Mouse (Mus musculus) MEL (cell line): Measurements from ENCODE around the gene Lcmt1. TPM values are rescaled to one million over a fixed set of nuclear protein-coding genes. Genes with fewer than 3 reads are reported as not detected.

ENCODE experiments used
- DNase-seq: peaks from one replicate; pipeline ENCODE4 v3.0.0; 2011; ENCODE audit warnings: low read depth, low spot score
- H3K27ac ChIP-seq: 2 replicates; pipeline ENCODE4 v1.5.1; 2012; ENCODE audit warnings: low read depth, mild to moderate bottlenecking, control low read depth, low read length, moderate library complexity; ENCODE audit not compliant: control insufficient read depth
- H3K27me3 ChIP-seq, 2 experiments: fragments of 150-350 bp in 1 of 2; sonication (generic) in 1 of 2; 2 replicates each; pipeline ENCODE4 v1.6.1; 2012; ENCODE audit warnings: low read length in 2 of 2, mild to moderate bottlenecking in 2 of 2, improper control_type of control experiment in 1 of 2, moderate library complexity in 1 of 2; ENCODE audit not compliant: insufficient read depth in 2 of 2, control insufficient read depth in 1 of 2
- H3K36me3 ChIP-seq, 2 experiments: 2 replicates each; pipeline ENCODE4 v1.6.1; 2012 to 2014; ENCODE audit warnings: low read length in 2 of 2, improper control_type of control experiment in 1 of 2, inconsistent platforms in 1 of 2, mild to moderate bottlenecking in 1 of 2; ENCODE audit not compliant: insufficient read depth in 2 of 2, control insufficient read depth in 1 of 2
- H3K4me1 ChIP-seq, 2 experiments: fragments of 150-350 bp in 1 of 2; sonication (generic) in 1 of 2; 2 replicates each; pipeline ENCODE4 v1.6.1; 2012; ENCODE audit warnings: low read length in 2 of 2, improper control_type of control experiment in 1 of 2, mild to moderate bottlenecking in 1 of 2; ENCODE audit not compliant: insufficient read depth in 2 of 2, control insufficient read depth in 1 of 2
- H3K4me3 ChIP-seq, 2 experiments: fragments of 150-350 bp in 1 of 2; sonication (generic) in 1 of 2; 2 replicates each; pipeline ENCODE4 v1.5.1; 2012; ENCODE audit warnings: low read depth in 2 of 2, low read length in 2 of 2, mild to moderate bottlenecking in 2 of 2, moderate library complexity in 2 of 2, control low read depth in 1 of 2, improper control_type of control experiment in 1 of 2; ENCODE audit not compliant: control insufficient read depth in 1 of 2, insufficient read depth in 1 of 2
- H3K79me2 ChIP-seq: 2 replicates; pipeline ENCODE4 v1.6.1; 2012; ENCODE audit warnings: mild to moderate bottlenecking, low read length, moderate library complexity; ENCODE audit not compliant: control insufficient read depth, poor library complexity, insufficient read depth
- H3K9ac ChIP-seq: 2 replicates; pipeline ENCODE4 v1.6.1; 2012; ENCODE audit warnings: low read depth, mild to moderate bottlenecking, control low read depth, low read length, moderate library complexity; ENCODE audit not compliant: control insufficient read depth, poor library complexity, severe bottlenecking
- H3K9me3 ChIP-seq: fragments of 150-350 bp; sonication (generic); replicated peaks from 2 replicates; pipeline ENCODE4 v1.6.1; 2012; ENCODE audit warnings: mild to moderate bottlenecking, low read length, improper control_type of control experiment, moderate library complexity; ENCODE audit not compliant: insufficient read depth
- BHLHE40 ChIP-seq: IDR thresholded peaks from 2 replicates; pipeline ENCODE4 v1.6.1; 2012; ENCODE audit warnings: low read depth, mild to moderate bottlenecking, inconsistent platforms, low read length, improper control_type of control experiment, borderline replicate concordance
- CHD1 ChIP-seq: IDR thresholded peaks from 2 replicates; pipeline ENCODE4 v1.6.1; 2012; ENCODE audit warnings: low read depth, mild to moderate bottlenecking, inconsistent platforms, low read length, improper control_type of control experiment
- CHD2 ChIP-seq: IDR thresholded peaks from 2 replicates; pipeline ENCODE4 v1.6.1; 2011; ENCODE audit warnings: low read length, improper control_type of control experiment
- ELF1 ChIP-seq: IDR thresholded peaks from 2 replicates; pipeline ENCODE4 v1.6.1; 2014; ENCODE audit warnings: low read depth, mild to moderate bottlenecking, inconsistent platforms, low read length, improper control_type of control experiment, moderate library complexity
- EP300 ChIP-seq, 2 experiments: IDR thresholded peaks; 2 replicates each; pipeline ENCODE4 v1.6.1; 2011; ENCODE audit warnings: improper control_type of control experiment in 2 of 2, low read length in 2 of 2, low read depth in 1 of 2, mild to moderate bottlenecking in 1 of 2
- ETS1 ChIP-seq: IDR thresholded peaks from 2 replicates; pipeline ENCODE4 v1.6.1; 2012; ENCODE audit warnings: low read depth, mild to moderate bottlenecking, inconsistent platforms, low read length, improper control_type of control experiment, moderate library complexity
- GATA1 ChIP-seq: IDR thresholded peaks from 2 replicates; pipeline ENCODE4 v1.6.1; 2011; ENCODE audit warnings: low read depth, low read length, improper control_type of control experiment
- HCFC1 ChIP-seq: IDR thresholded peaks from 2 replicates; pipeline ENCODE4 v1.6.1; 2012; ENCODE audit warnings: low read depth, mild to moderate bottlenecking, inconsistent platforms, low read length, improper control_type of control experiment, moderate library complexity
- JUND ChIP-seq: IDR thresholded peaks from 2 replicates; pipeline ENCODE4 v1.6.1; 2011; ENCODE audit warnings: low read depth, mild to moderate bottlenecking, improper control_type of control experiment, low read length
- KAT2A ChIP-seq: conservative IDR thresholded peaks from 2 replicates; pipeline ENCODE4 v1.6.1; 2012; ENCODE audit warnings: low read depth, low read length, improper control_type of control experiment, inconsistent platforms
- MAX ChIP-seq: IDR thresholded peaks from 2 replicates; pipeline ENCODE4 v1.6.1; 2011; ENCODE audit warnings: low read length, improper control_type of control experiment
- MEF2A ChIP-seq: IDR thresholded peaks from 2 replicates; pipeline ENCODE4 v1.6.1; 2014; ENCODE audit warnings: low read depth, mild to moderate bottlenecking, inconsistent platforms, low read length, improper control_type of control experiment; ENCODE audit not compliant: poor library complexity, insufficient replicate concordance, severe bottlenecking; ENCODE audit errors: extremely low read depth
- MXI1 ChIP-seq: IDR thresholded peaks from 2 replicates; pipeline ENCODE4 v1.6.1; 2011; ENCODE audit warnings: mild to moderate bottlenecking, low read depth, low read length, improper control_type of control experiment
- MYB ChIP-seq: IDR thresholded peaks from 2 replicates; pipeline ENCODE4 v1.6.1; 2011; ENCODE audit warnings: mild to moderate bottlenecking, low read depth, low read length, improper control_type of control experiment
- MYC ChIP-seq: IDR thresholded peaks from 2 replicates; pipeline ENCODE4 v1.6.1; 2011; ENCODE audit warnings: low read depth, mild to moderate bottlenecking, low read length, improper control_type of control experiment, moderate library complexity
- NRF1 ChIP-seq: IDR thresholded peaks from 2 replicates; pipeline ENCODE4 v1.6.1; 2014; ENCODE audit warnings: low read depth, mild to moderate bottlenecking, inconsistent platforms, low read length, improper control_type of control experiment, moderate library complexity; ENCODE audit not compliant: poor library complexity, insufficient read depth, severe bottlenecking
- POLR2A ChIP-seq, 2 experiments: IDR thresholded peaks; 2 replicates each; pipeline ENCODE4 v1.6.1; 2011 to 2012; ENCODE audit warnings: low read length in 2 of 2, mild to moderate bottlenecking in 2 of 2, control low read depth in 1 of 2, improper control_type of control experiment in 1 of 2, low read depth in 1 of 2, moderate library complexity in 1 of 2; ENCODE audit not compliant: control insufficient read depth in 1 of 2, insufficient read depth in 1 of 2, poor library complexity in 1 of 2
- POLR2AphosphoS2 ChIP-seq: IDR thresholded peaks from 2 replicates; pipeline ENCODE4 v1.6.1; 2011; ENCODE audit warnings: low read length, improper control_type of control experiment
- RCOR1 ChIP-seq: IDR thresholded peaks from 2 replicates; pipeline ENCODE4 v1.6.1; 2012; ENCODE audit warnings: low read depth, mild to moderate bottlenecking, inconsistent platforms, low read length, improper control_type of control experiment
- SIN3A ChIP-seq: IDR thresholded peaks from 2 replicates; pipeline ENCODE4 v1.6.1; 2012; ENCODE audit warnings: low read length, improper control_type of control experiment, inconsistent platforms
- SMC3 ChIP-seq: IDR thresholded peaks from 2 replicates; pipeline ENCODE4 v1.6.1; 2011; ENCODE audit warnings: low read depth, low read length, improper control_type of control experiment
- TAL1 ChIP-seq: IDR thresholded peaks from 2 replicates; pipeline ENCODE4 v1.6.1; 2012; ENCODE audit warnings: mild to moderate bottlenecking, inconsistent platforms, low read length, moderate library complexity, mixed read lengths
- TBP ChIP-seq: IDR thresholded peaks from 2 replicates; pipeline ENCODE4 v1.8.0; 2011; ENCODE audit warnings: low read depth, low read length, improper control_type of control experiment
- TCF12 ChIP-seq: IDR thresholded peaks from 2 replicates; pipeline ENCODE4 v1.6.1; 2014; ENCODE audit warnings: low read depth, mild to moderate bottlenecking, inconsistent platforms, low read length, improper control_type of control experiment, moderate library complexity
- USF1 ChIP-seq: IDR thresholded peaks from 2 replicates; pipeline ENCODE4 v1.6.1; 2014; ENCODE audit warnings: low read depth, mild to moderate bottlenecking, inconsistent platforms, low read length, improper control_type of control experiment, moderate library complexity
- ZKSCAN1 ChIP-seq: IDR thresholded peaks from 2 replicates; pipeline ENCODE4 v1.6.1; 2012; ENCODE audit warnings: low read depth, mild to moderate bottlenecking, inconsistent platforms, low read length, improper control_type of control experiment, moderate library complexity
- ZMIZ1 ChIP-seq: IDR thresholded peaks from 2 replicates; pipeline ENCODE4 v1.6.1; 2012; ENCODE audit warnings: low read depth, mild to moderate bottlenecking, inconsistent platforms, low read length, improper control_type of control experiment, moderate library complexity
- ZNF384 ChIP-seq: IDR thresholded peaks from 2 replicates; pipeline ENCODE4 v1.6.1; 2012; ENCODE audit warnings: low read depth, mild to moderate bottlenecking, inconsistent platforms, low read length, improper control_type of control experiment
- polyA plus RNA-seq, 2 experiments: library from polyadenylated mRNA; stranded (reverse) in 1 of 2; unstranded in 1 of 2; fragments of >175 nt in 1 of 2; fragments of >200 nt in 1 of 2; gene quantifications; 2 replicates each; pipeline versions ENCODE4 v1.2.1 to v1.2.4; 2012; ENCODE audit warnings: low replicate concordance in 2 of 2, low read depth in 1 of 2; ENCODE audit not compliant: insufficient read length in 2 of 2, insufficient read depth in 1 of 2, missing spikeins in 1 of 2
- total RNA-seq: library from RNA; depleted of rRNA; stranded (reverse); fragments of 300-350 nt; gene quantifications from 2 replicates; pipeline ENCODE4 v1.2.3, GENCODE M21; 2012

The Lcmt1 gene
- total and polyA plus RNA-seq, 3 experiments, result 44.4 to 51.7 TPM; not detected in 1

GRCm38 (mm10) chr7:123458309-123458708 lies 88.7 kb downstream of the Lcmt1 start:
- Histone ChIP-seq H3K4me3 (no peak overlapping the region), H3K79me2 (no peaks in the 10 kb centered on the region), H3K4me1 (peaks cover 7 to 44% of the 10 kb centered on the region in 2 experiments), H3K27me3 (no peaks in the 10 kb centered on the region), H3K9me3 (no peaks in the 10 kb centered on the region), H3K27ac (peak overlapping the region; percentile 51), H3K9ac (no peak overlapping the region), H3K36me3 (peaks cover 0 to 34% of the 10 kb centered on the region in 2 experiments; a peak in 2 of 4 replicates)
- DNase-seq, result peak; percentile 60
- no peak for TF ChIP-seq JUND
- no peak for TF ChIP-seq POLR2A (IDR thresholded peaks at IDR 0.05; ENCODE audit: control insufficient read depth in 1 of 2, insufficient read depth in 1 of 2, low read depth in 1 of 2, low read length in 2 of 2, poor library complexity in 1 of 2)
- 0 out of 2 replicates have a peak, but pooled peaks have one; percentile 24 for TF ChIP-seq ETS1
- TF ChIP-seq GATA1, result peak; percentile 58
- TF ChIP-seq EP300 (IDR thresholded peaks at IDR 0.05; ENCODE audit: low read depth in 1 of 2, low read length in 2 of 2), result peak; percentile 50 to 62; a peak in 3 of 4 replicates
- no peak for TF ChIP-seq ZMIZ1
- no peak for TF ChIP-seq SMC3

GRCm38 (mm10) chr7:123459247-123459646 lies 89.7 kb downstream of the Lcmt1 start:
- Histone ChIP-seq H3K4me3 (no peak overlapping the region), H3K36me3 (peaks cover 0 to 34% of the 10 kb centered on the region in 2 experiments; a peak in 2 of 4 replicates), H3K9me3 (no peaks in the 10 kb centered on the region), H3K79me2 (no peaks in the 10 kb centered on the region), H3K27me3 (no peaks in the 10 kb centered on the region), H3K9ac (no peak overlapping the region), H3K4me1 (peaks cover 7 to 44% of the 10 kb centered on the region in 2 experiments), H3K27ac (peak overlapping the region; percentile 54)
- TF ChIP-seq RCOR1 (peak; percentile 90), MYB (0 out of 2 replicates have a peak, but pooled peaks have one; percentile 10), MAX (peak; percentile 67; the same call in 1 of the 2 replicates), SMC3 (no peak), ZMIZ1 (no peak), USF1 (no peak), MXI1 (peak; percentile 55; the same call in 1 of the 2 replicates), ETS1 (peak; percentile 88), BHLHE40 (no peak), TBP (peak; percentile 54; the same call in 1 of the 2 replicates), SIN3A (peak; percentile 69), NRF1 (0 out of 2 replicates have a peak, but pooled peaks have one; percentile 23), CHD1 (no peak), TCF12 (peak; percentile 98), POLR2AphosphoS2 (no peak), EP300 (IDR thresholded peaks at IDR 0.05; ENCODE audit: low read depth in 1 of 2, low read length in 2 of 2) (peak; percentile 98), GATA1 (peak; percentile 99), POLR2A (IDR thresholded peaks at IDR 0.05; ENCODE audit: control insufficient read depth in 1 of 2, insufficient read depth in 1 of 2, low read depth in 1 of 2, low read length in 2 of 2, poor library complexity in 1 of 2) (no peak), TAL1 (peak; percentile 97), CHD2 (peak; percentile 34; the same call in 1 of the 2 replicates), KAT2A (no peak), MYC (peak; percentile 45; the same call in 1 of the 2 replicates), MEF2A (0 out of 2 replicates have a peak, but pooled peaks have one; percentile 15), ZKSCAN1 (no peak), ZNF384 (no peak), ELF1 (0 out of 2 replicates have a peak, but pooled peaks have one; percentile 56), HCFC1 (0 out of 2 replicates have a peak, but pooled peaks have one; percentile 37), JUND (0 out of 2 replicates have a peak, but pooled peaks have one; percentile 54)
- peak; percentile 92 for DNase-seq
